Mouse (Mus musculus): ENCODE results near the gene Gigyf1.

DNA sequence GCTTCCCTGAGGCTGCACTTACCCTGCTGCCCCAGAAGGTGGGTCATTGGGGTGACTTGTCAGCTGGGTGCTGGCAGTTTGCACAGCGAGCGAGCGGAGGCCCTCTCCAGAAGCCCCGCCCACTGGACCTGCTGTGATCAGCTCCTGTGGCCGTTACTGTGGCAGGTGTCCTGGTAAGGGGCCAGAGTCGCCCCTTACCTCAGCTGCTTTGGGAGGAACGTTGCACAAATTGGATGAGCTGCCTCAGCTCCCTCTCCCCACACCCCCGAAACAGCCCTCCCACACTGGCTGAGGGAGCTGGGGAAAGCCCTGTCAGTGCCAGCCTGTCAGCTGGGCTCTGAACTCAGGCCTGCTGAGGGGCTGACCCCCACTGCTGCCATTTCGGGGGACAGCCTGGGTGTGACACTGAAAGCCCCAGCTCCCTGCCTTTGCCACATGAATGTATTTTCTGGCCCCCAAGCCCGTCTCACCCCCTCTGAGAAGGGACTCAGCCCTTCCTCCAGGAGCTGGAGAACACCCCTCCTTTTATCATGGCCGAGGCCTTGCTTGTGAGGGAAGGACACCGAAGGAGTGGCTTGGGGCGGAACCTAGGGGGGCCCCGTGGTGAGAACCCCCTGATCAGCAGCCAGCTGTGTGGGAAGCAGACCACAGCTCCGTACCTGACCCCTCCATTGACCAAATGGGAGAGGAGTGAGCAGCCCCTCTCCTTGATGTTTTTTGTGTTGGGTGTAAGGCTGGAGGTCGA, 8.0 kb downstream of the Gigyf1 start:
- TF ChIP-seq POLR2A (IDR thresholded peaks at IDR 0.05; ENCODE audit: borderline replicate concordance, control insufficient read depth, low read depth, low read length) (no peak), CTCF (IDR thresholded peaks at IDR 0.05; ENCODE audit: control insufficient read depth, insufficient read depth, low read length) (no peak)
